12 mouse cellular contexts compared by ENCODE assay signal in genomic region chr5:34865367-34865766, GRCm38 (mm10). TPM values are rescaled to one million over a fixed set of nuclear protein-coding genes. Genes with fewer than 3 reads are reported as not detected.
"Had no signal": no experiment of that assay in that cellular context is flagged by ENCODE, and none has a peak within 500 bp of the region (broad histone marks: within the 10 kb centered on the region; RNA-seq: fewer than 3 reads in every experiment).

No protein-coding gene starts in this region.

- H3K4me1 ChIP-seq: limb, embryonic 12.5 days; lung, embryonic 15.5 days; midbrain, embryonic 13.5 days; neural tube, embryonic 15.5 days had no signal

- H3K9ac ChIP-seq: limb, embryonic 12.5 days; lung, embryonic 15.5 days; midbrain, embryonic 13.5 days; neural tube, embryonic 15.5 days had no signal

- ATAC-seq: intestine, postnatal 0 days; midbrain, embryonic 13.5 days had no signal

- H3K27ac ChIP-seq: left cerebral cortex, adult 2 months; limb, embryonic 12.5 days; lung, embryonic 15.5 days; macrophage; midbrain, embryonic 13.5 days; neural tube, embryonic 15.5 days had no signal

- DNase-seq: kidney, adult 8-10 months; kidney, postnatal 25 days; thymus, adult 2 months; thymus, postnatal 25 days had no signal

- H3K9me3 ChIP-seq: limb, embryonic 12.5 days; lung, embryonic 15.5 days; midbrain, embryonic 13.5 days; neural tube, embryonic 15.5 days had no signal

- H3K27me3 ChIP-seq: limb, embryonic 12.5 days; lung, embryonic 15.5 days; midbrain, embryonic 13.5 days; neural tube, embryonic 15.5 days had no signal

- H3K4me3 ChIP-seq: left cerebral cortex, adult 2 months; limb, embryonic 12.5 days; lung, embryonic 15.5 days; midbrain, embryonic 13.5 days; myocyte; neural tube, embryonic 15.5 days had no signal

- H3K4me2 ChIP-seq: limb, embryonic 12.5 days; lung, embryonic 15.5 days; midbrain, embryonic 13.5 days; neural tube, embryonic 15.5 days had no signal

RNA-seq across cellular contexts. Expression of gene Msantd1, which starts 42.4 kb away (rescaled TPM):
- polyA plus RNA-seq: myocyte had no signal
